Mouse (Mus musculus): ENCODE measurements at regions not wholly inside any gene's neighbourhood (a gene's known extent, or its start where the extent isn't known, plus 50 kb on each side); places are given as distances from the start of the nearest gene placed in this dataset.

GRCm38 (mm10) chr16:58300098-58300497, 108.1 kb upstream of the Dcbld2 start:
- no peaks in the 10 kb centered on the region; the same call in 1 of the 2 replicates for H3K4me1 ChIP-seq (replicated peaks)
- H3K4me2 ChIP-seq, result no peak overlapping the region
- H3K36me3 ChIP-seq, result no peaks in the 10 kb centered on the region
- ATAC-seq (replicated peaks; ENCODE audit: insufficient number of reproducible peaks, insufficient read depth, low FRiP score, low read depth), result no peak
- H3K9me3 ChIP-seq (replicated peaks), result no peaks in the 10 kb centered on the region
- H3K27me3 ChIP-seq, result no peaks in the 10 kb centered on the region
- 85% methylated on average over 6 of the region's 6 CpGs for WGBS
- H3K9ac ChIP-seq, result no peak overlapping the region
- no peak overlapping the region for H3K4me3 ChIP-seq
- no peak overlapping the region for H3K27ac ChIP-seq

GRCm38 (mm10) chr16:58303555-58303954, 104.7 kb upstream of the Dcbld2 start:
- Histone ChIP-seq H3K36me3 (no peaks in the 10 kb centered on the region), H3K4me2 (no peak overlapping the region), H3K9me3 (replicated peaks) (no peaks in the 10 kb centered on the region), H3K27ac (no peak overlapping the region), H3K4me1 (replicated peaks) (no peaks in the 10 kb centered on the region), H3K27me3 (no peaks in the 10 kb centered on the region), H3K4me3 (no peak overlapping the region), H3K9ac (no peak overlapping the region)
- 51% methylated on average over 5 of the region's 5 CpGs for WGBS
- ATAC-seq (replicated peaks; ENCODE audit: insufficient number of reproducible peaks, insufficient read depth, low FRiP score, low read depth), result no peak

GRCm38 (mm10) chr16:58316889-58317455, 91.3 kb upstream of the Dcbld2 start:
- Histone ChIP-seq H3K4me2 (no peak overlapping the region), H3K27ac (no peak overlapping the region), H3K27me3 (no peaks in the 10 kb centered on the region), H3K4me3 (no peak overlapping the region), H3K4me1 (replicated peaks) (no peaks in the 10 kb centered on the region), H3K36me3 (no peaks in the 10 kb centered on the region), H3K9me3 (replicated peaks) (no peaks in the 10 kb centered on the region), H3K9ac (no peak overlapping the region)
- 74% methylated on average over 6 of the region's 6 CpGs for WGBS
- no peak for ATAC-seq (replicated peaks; ENCODE audit: insufficient number of reproducible peaks, insufficient read depth, low FRiP score, low read depth)

- H3K9ac ChIP-seq, result no peak overlapping the region
- H3K4me2 ChIP-seq, result no peak overlapping the region
- no peaks in the 10 kb centered on the region for H3K36me3 ChIP-seq
- no peaks in the 10 kb centered on the region for H3K27me3 ChIP-seq
- no peak for ATAC-seq (replicated peaks; ENCODE audit: insufficient number of reproducible peaks, insufficient read depth, low FRiP score, low read depth)
- WGBS, result 45% methylated on average over 3 of the region's 3 CpGs
- H3K4me3 ChIP-seq, result no peak overlapping the region
- H3K27ac ChIP-seq, result no peak overlapping the region
- no peaks in the 10 kb centered on the region for H3K9me3 ChIP-seq (replicated peaks)
- H3K4me1 ChIP-seq (replicated peaks), result no peaks in the 10 kb centered on the region
Measured at GRCm38 (mm10) chr16:58331087-58331486, 77.2 kb upstream of the Dcbld2 start.

DNA sequence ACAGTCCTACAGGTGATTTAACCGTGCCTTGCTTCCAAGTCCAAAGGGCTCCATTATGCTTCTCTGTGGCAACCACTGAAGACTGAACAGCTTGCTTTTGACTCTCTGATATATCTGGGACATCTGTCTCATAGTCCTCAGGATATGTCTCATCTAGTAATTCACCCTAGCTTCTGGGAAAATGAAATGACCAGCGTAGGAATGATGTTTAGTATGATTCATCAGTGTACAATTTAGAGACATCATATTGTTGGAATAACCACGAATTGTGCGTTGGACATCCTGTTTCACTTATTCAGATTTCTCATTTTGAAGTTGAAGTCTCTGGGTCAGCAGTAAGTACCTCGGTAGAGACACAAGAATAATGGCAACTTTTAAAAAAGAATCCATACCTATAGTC, 64.3 kb upstream of the Dcbld2 start:
- 83% methylated on average over 5 of the region's 5 CpGs for WGBS
- Histone ChIP-seq H3K27me3 (no peaks in the 10 kb centered on the region), H3K27ac (no peak overlapping the region)

DNA sequence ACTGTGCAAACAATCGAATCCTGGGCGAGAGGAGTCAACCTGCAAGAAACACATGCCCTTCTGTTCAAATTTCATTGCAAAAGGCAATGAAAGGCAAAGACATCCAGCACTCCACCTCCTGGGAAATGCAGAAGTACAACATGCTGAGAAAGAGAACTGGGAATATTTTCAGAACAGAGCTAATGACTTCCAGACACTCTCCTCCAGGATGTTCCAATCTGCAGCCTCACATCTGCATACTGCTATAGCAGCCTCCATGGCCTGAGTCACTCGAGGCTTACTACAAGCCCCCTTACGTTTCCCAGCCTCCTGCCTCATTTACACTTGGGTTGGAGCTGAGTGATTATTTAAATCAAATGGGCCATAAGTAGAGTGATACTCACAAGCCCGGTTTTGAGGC, 58.9 kb upstream of the Dcbld2 start:
- Histone ChIP-seq H3K36me3 (no peaks in the 10 kb centered on the region), H3K9me3 (replicated peaks) (no peaks in the 10 kb centered on the region), H3K4me3 (no peak overlapping the region), H3K27me3 (no peaks in the 10 kb centered on the region), H3K27ac (peak overlapping the region; percentile 71), H3K4me1 (replicated peaks) (peaks cover 14% of the 10 kb centered on the region), H3K4me2 (peak overlapping the region; percentile 33), H3K9ac (no peak overlapping the region)
- 32% methylated on average over 5 of the region's 5 CpGs for WGBS
- 0 out of 2 replicates have a peak, but pooled peaks have one; percentile 14 for ATAC-seq (replicated peaks; ENCODE audit: insufficient number of reproducible peaks, insufficient read depth, low FRiP score, low read depth)

More for the DNA sequence above, 64.3 kb upstream of the Dcbld2 start:
- ATAC-seq (replicated peaks; ENCODE audit: insufficient number of reproducible peaks, insufficient read depth, low FRiP score, low read depth), result no peak
- H3K36me3 ChIP-seq, result no peaks in the 10 kb centered on the region
- no peak overlapping the region for H3K4me2 ChIP-seq
- no peaks in the 10 kb centered on the region for H3K4me1 ChIP-seq (replicated peaks)
- no peaks in the 10 kb centered on the region for H3K9me3 ChIP-seq (replicated peaks)
- H3K4me3 ChIP-seq, result no peak overlapping the region
- no peak overlapping the region for H3K9ac ChIP-seq

- H3K27me3 ChIP-seq, result no peaks in the 10 kb centered on the region
- H3K4me2 ChIP-seq, result peak overlapping the region; percentile 33
- H3K9ac ChIP-seq, result no peak overlapping the region
- H3K9me3 ChIP-seq (replicated peaks), result no peaks in the 10 kb centered on the region
- no peak for ATAC-seq (replicated peaks; ENCODE audit: insufficient number of reproducible peaks, insufficient read depth, low FRiP score, low read depth)
- H3K4me3 ChIP-seq, result no peak overlapping the region
- WGBS, result 25% methylated on average over 2 of the region's 2 CpGs
- H3K4me1 ChIP-seq (replicated peaks), result peaks cover 14% of the 10 kb centered on the region
- peak overlapping the region; percentile 71 for H3K27ac ChIP-seq
- H3K36me3 ChIP-seq, result no peaks in the 10 kb centered on the region
Measured at GRCm38 (mm10) chr16:58349802-58350201, 58.4 kb upstream of the Dcbld2 start.

DNA sequence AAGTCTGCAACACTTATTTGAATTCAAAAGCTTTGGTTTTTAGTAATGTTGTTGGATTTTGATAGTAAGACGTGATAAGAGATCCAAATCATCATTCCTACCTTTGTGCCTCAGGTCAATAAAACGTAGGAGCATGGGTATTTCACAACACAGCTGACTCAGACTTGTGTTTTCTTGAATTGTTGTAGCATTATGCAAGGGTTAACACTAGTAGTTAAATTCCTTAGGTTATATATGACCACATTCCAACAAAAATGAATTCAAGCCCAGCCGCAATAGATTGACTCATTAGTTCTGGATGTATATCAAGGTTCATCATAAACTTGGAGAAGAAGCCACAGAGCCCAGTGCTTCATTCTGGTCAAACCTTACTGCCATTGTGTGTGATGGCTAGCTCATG, 56.1 kb upstream of the Dcbld2 start:
- Histone ChIP-seq H3K4me1 (replicated peaks) (peaks cover 14% of the 10 kb centered on the region), H3K4me2 (no peak overlapping the region), H3K27ac (no peak overlapping the region), H3K36me3 (no peaks in the 10 kb centered on the region), H3K9ac (no peak overlapping the region), H3K9me3 (replicated peaks) (no peaks in the 10 kb centered on the region), H3K4me3 (no peak overlapping the region), H3K27me3 (no peaks in the 10 kb centered on the region)
- WGBS, result 73% methylated on average over 3 of the region's 3 CpGs
- no peak for ATAC-seq (replicated peaks; ENCODE audit: insufficient number of reproducible peaks, insufficient read depth, low FRiP score, low read depth)

DNA sequence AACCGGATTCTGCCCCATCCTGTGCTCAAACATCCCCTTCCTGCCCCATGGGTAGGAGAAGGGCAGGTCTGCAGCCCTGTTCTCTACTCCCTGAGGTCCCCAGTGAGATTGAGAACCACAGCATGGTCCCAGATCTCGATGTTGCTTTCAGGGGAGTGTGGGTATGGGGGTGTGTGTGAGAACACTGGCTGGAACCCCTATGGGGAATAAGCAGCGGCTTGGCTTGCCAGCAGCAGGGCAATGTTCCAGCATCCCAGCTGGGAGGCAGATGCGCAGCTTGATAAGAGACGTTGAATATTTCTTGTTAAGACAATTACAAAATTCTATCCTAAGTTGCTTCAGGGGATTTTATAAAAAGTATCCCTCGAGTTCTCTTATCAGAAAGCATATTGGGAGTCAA, 53.7 kb upstream of the Dcbld2 start:
- Histone ChIP-seq H3K27me3 (no peaks in the 10 kb centered on the region), H3K4me3 (no peak overlapping the region), H3K27ac (no peak overlapping the region), H3K9me3 (replicated peaks) (no peaks in the 10 kb centered on the region), H3K4me2 (no peak overlapping the region), H3K4me1 (replicated peaks) (peaks cover 8% of the 10 kb centered on the region), H3K9ac (no peak overlapping the region), H3K36me3 (no peaks in the 10 kb centered on the region)
- 58% methylated on average over 6 of the region's 6 CpGs for WGBS
- no peak for ATAC-seq (replicated peaks; ENCODE audit: insufficient number of reproducible peaks, insufficient read depth, low FRiP score, low read depth)
